35 mouse cellular contexts compared by ENCODE assay signal in genomic region chr9:13804480-13804879, GRCm38 (mm10).
"Had no signal": no experiment of that assay in that cellular context is flagged by ENCODE, and none has a peak within 500 bp of the region (broad histone marks: within the 10 kb centered on the region; RNA-seq: fewer than 3 reads in every experiment).

No protein-coding gene starts in this region.

- H3K9me3 ChIP-seq: heart, embryonic 10.5 days; heart, embryonic 12.5 days; heart, embryonic 13.5 days; heart, embryonic 15.5 days; hindbrain, embryonic 10.5 days; hindbrain, embryonic 12.5 days; hindbrain, embryonic 13.5 days; hindbrain, embryonic 15.5 days; intestine, embryonic 15.5 days; kidney, embryonic 15.5 days had no signal

- ATAC-seq: hindbrain, embryonic 16.5 days; hindbrain, postnatal 0 days; inflammation-experienced regulatory T-cells, adult 6 months; intestine, embryonic 15.5 days; intestine, embryonic 16.5 days; intestine, postnatal 0 days had no signal

- H3K4me2 ChIP-seq: heart, embryonic 11.5 days; heart, embryonic 12.5 days; heart, embryonic 13.5 days; heart, embryonic 15.5 days; hindbrain, embryonic 12.5 days; hindbrain, embryonic 13.5 days; hindbrain, embryonic 14.5 days; hindbrain, embryonic 15.5 days; intestine, embryonic 15.5 days; kidney, embryonic 15.5 days had no signal

- H3K27ac ChIP-seq: heart, embryonic 10.5 days; heart, embryonic 13.5 days; heart, embryonic 15.5 days; hindbrain, embryonic 10.5 days; hindbrain, embryonic 12.5 days; hindbrain, embryonic 13.5 days; hindbrain, embryonic 14.5 days; hindbrain, embryonic 15.5 days; hindbrain, postnatal 0 days; intestine, embryonic 15.5 days; kidney, embryonic 15.5 days; kidney, postnatal 0 days; layer of hippocampus, adult 2 months had no signal

- H3K9ac ChIP-seq: heart, embryonic 12.5 days; heart, embryonic 13.5 days; heart, embryonic 15.5 days; hindbrain, embryonic 12.5 days; hindbrain, embryonic 13.5 days; hindbrain, embryonic 14.5 days; hindbrain, embryonic 15.5 days; intestine, embryonic 15.5 days; kidney, embryonic 15.5 days had no signal

- H3K4me3 ChIP-seq: heart, embryonic 10.5 days; heart, embryonic 12.5 days; heart, embryonic 13.5 days; heart, embryonic 15.5 days; hindbrain, embryonic 10.5 days; hindbrain, embryonic 12.5 days; hindbrain, embryonic 13.5 days; hindbrain, embryonic 15.5 days; intestine, embryonic 15.5 days; kidney, embryonic 15.5 days; layer of hippocampus, adult 2 months had no signal

- H3K4me1 ChIP-seq: heart, embryonic 10.5 days; heart, embryonic 12.5 days; heart, embryonic 13.5 days; heart, embryonic 15.5 days; hindbrain, embryonic 10.5 days; hindbrain, embryonic 12.5 days; hindbrain, embryonic 13.5 days; hindbrain, embryonic 15.5 days; intestine, embryonic 15.5 days; kidney, embryonic 15.5 days had no signal

- H3K27me3 ChIP-seq: heart, embryonic 12.5 days; heart, embryonic 13.5 days; heart, embryonic 15.5 days; hindbrain, embryonic 12.5 days; hindbrain, embryonic 13.5 days; hindbrain, embryonic 15.5 days; intestine, embryonic 15.5 days; kidney, embryonic 15.5 days had no signal

- DNase-seq: heart, postnatal 10 days; heart, postnatal 14 days; heart, postnatal 36 days; heart, postnatal 4 days; kidney, adult 11 months; kidney, adult 18-20 months; kidney, adult 2 months; kidney, adult 8-10 months; kidney, adult 9 months; kidney, postnatal 10 days; kidney, postnatal 14 days; kidney, postnatal 25 days; kidney, postnatal 36 days; kidney, postnatal 4 days; layer of hippocampus, adult 9-11 months; layer of hippocampus, postnatal 36 days had no signal
